Comparison of ENCODE assay signal across 12 mouse cellular contexts in genomic region chr2:161033141-161033540, GRCm38 (mm10).
"Had no signal": no experiment of that assay in that cellular context is flagged by ENCODE, and none has a peak within 500 bp of the region (broad histone marks: within the 10 kb centered on the region; RNA-seq: fewer than 3 reads in every experiment).

No protein-coding gene starts in this region.

- DNase-seq: kidney, adult 11 months; layer of hippocampus, adult 9-11 months; layer of hippocampus, postnatal 36 days; thymus, postnatal 4 days had no signal

- H3K9ac ChIP-seq: limb, embryonic 15.5 days; liver, embryonic 14.5 days; lung, embryonic 15.5 days; midbrain, embryonic 15.5 days; neural tube, embryonic 12.5 days had no signal

- H3K27ac ChIP-seq: hindbrain, postnatal 0 days; kidney, postnatal 0 days; limb, embryonic 15.5 days; liver, embryonic 14.5 days; lung, embryonic 15.5 days; midbrain, embryonic 15.5 days; neural tube, embryonic 12.5 days had no signal

- H3K27me3 ChIP-seq: limb, embryonic 15.5 days; lung, embryonic 15.5 days; midbrain, embryonic 15.5 days; neural tube, embryonic 12.5 days had no signal

- H3K4me1 ChIP-seq: midbrain, embryonic 15.5 days; neural tube, embryonic 12.5 days had no signal

- H3K4me3 ChIP-seq: limb, embryonic 15.5 days; lung, embryonic 15.5 days; midbrain, embryonic 15.5 days; neural tube, embryonic 12.5 days had no signal

- H3K4me2 ChIP-seq: limb, embryonic 15.5 days; lung, embryonic 15.5 days; midbrain, embryonic 11.5 days; midbrain, embryonic 15.5 days; neural tube, embryonic 12.5 days had no signal

- H3K9me3 ChIP-seq: limb, embryonic 15.5 days; lung, embryonic 15.5 days; midbrain, embryonic 15.5 days; neural tube, embryonic 12.5 days had no signal

- ATAC-seq: hindbrain, postnatal 0 days; midbrain, embryonic 15.5 days had no signal
